Mouse (Mus musculus) heart, postnatal 14 days (tissue): ENCODE measurements around the gene Dnajc19. TPM values are rescaled to one million over a fixed set of nuclear protein-coding genes. Genes with fewer than 3 reads are reported as not detected.
"Not testable (repeated sequence)": the region's sequence is repeated elsewhere in the genome, so short reads cannot be mapped to it uniquely, and the experiment has no call there.

Experiments
- DNase-seq, 2 experiments: peaks; one replicate each; pipeline ENCODE4 v3.0.0; 2021 to 2022
- intact Hi-C: fragments of 180-260 bp; cut with DNase I; formaldehyde crosslinking; loops from one replicate; pipeline ENCODE4 v1.15.1; 2025
- long read RNA-seq, 2 experiments: library from polyadenylated mRNA; stranded (forward); transcript quantifications; one replicate each; pipeline ENCODE4 v2.0.0; 2021
- total RNA-seq, 2 experiments: library from RNA; stranded (reverse); gene quantifications; 2 replicates each; pipeline ENCODE4 v1.2.3; 2021

Dnajc19 gene
- 100 to 1,000 TPM; 118 to 132 TPM for total RNA-seq
- long read RNA-seq, experiment 1, transcript Dnajc19-202 (6 exons, 659 nt): major isoform, 103 of 115 reads
- long read RNA-seq, experiment 1, transcript Dnajc19-201 (6 exons, 2,499 nt): minor isoform, 6 of 115 reads
- long read RNA-seq, experiment 1, partial matches to known transcripts: 2 of 115 reads
- long read RNA-seq, experiment 1, other reads (novel, unspliced or antisense): 4 of 115 reads
- long read RNA-seq, experiment 2, transcript Dnajc19-201 (6 exons, 2,499 nt): minor isoform, 5 of 72 reads
- long read RNA-seq, experiment 2, transcript Dnajc19-202 (6 exons, 659 nt): major isoform, 62 of 72 reads
- long read RNA-seq, experiment 2, partial matches to known transcripts: 0 of 72 reads
- long read RNA-seq, experiment 2, other reads (novel, unspliced or antisense): 5 of 72 reads

- DNase-seq: peak; percentile 92 to 95
- intact Hi-C loops: loop anchor here (5.0 to 10.0 kb wide), 2 partner anchors 124 to 266 kb away; no protein-coding TSS in a partner anchor
These were observed at the start of gene Dnajc19 for GRCm38 (mm10) chr3:34080900-34081662. TSS of gene Dnajc19 (minus strand) at chr3:34081321.

- no peak for DNase-seq
- intact Hi-C loops: no loop called here
These were observed 48.8 kb upstream of the Dnajc19 start for GRCm38 (mm10) chr3:34129957-34130356.

- intact Hi-C loops: no loop called here
- no peak for DNase-seq
These were observed 40.2 kb upstream of the Dnajc19 start for GRCm38 (mm10) chr3:34121311-34121710.

GRCm38 (mm10) chr3:34120791-34121190 lies 39.7 kb upstream of the Dnajc19 start:
- intact Hi-C loops: no loop called here
- DNase-seq: no peak

GRCm38 (mm10) chr3:34119869-34120268 lies 38.7 kb upstream of the Dnajc19 start:
- intact Hi-C loops: no loop called here
- DNase-seq: no peak

- no peak for DNase-seq
- intact Hi-C loops: no loop called here
These were observed 34.7 kb upstream of the Dnajc19 start for GRCm38 (mm10) chr3:34115806-34116205.

GRCm38 (mm10) chr3:34111941-34112685 lies 31.0 kb upstream of the Dnajc19 start:
- DNase-seq: no peak
- intact Hi-C loops: no loop called here

GRCm38 (mm10) chr3:34107631-34108030 lies 26.5 kb upstream of the Dnajc19 start:
- no peak for DNase-seq

GRCm38 (mm10) chr3:34106421-34106820 lies 25.3 kb upstream of the Dnajc19 start:
- intact Hi-C loops: no loop called here
- DNase-seq: no peak

More at GRCm38 (mm10) chr3:34107631-34108030, 26.5 kb upstream of the Dnajc19 start:
- intact Hi-C loops: no loop called here

GRCm38 (mm10) chr3:34103902-34104672 lies 23.0 kb upstream of the Dnajc19 start:
- DNase-seq: no peak
- intact Hi-C loops: no loop called here

- intact Hi-C loops: no loop called here
- no peak for DNase-seq
These were observed 21.8 kb upstream of the Dnajc19 start for GRCm38 (mm10) chr3:34102891-34103290.

- intact Hi-C loops: loop anchor here (5.0 to 10.0 kb wide), 2 partner anchors 126 to 269 kb away; no protein-coding TSS in a partner anchor
- no peak for DNase-seq
These were observed 2.5 kb upstream of the Dnajc19 start for GRCm38 (mm10) chr3:34083655-34084054.

GRCm38 (mm10) chr3:34081929-34082328 lies 808 bp upstream of the Dnajc19 start:
- no peak for DNase-seq
- intact Hi-C loops: loop anchor here (5.0 to 10.0 kb wide), 2 partner anchors 125 to 267 kb away; no protein-coding TSS in a partner anchor

GRCm38 (mm10) chr3:34076058-34076759 lies 4.9 kb downstream of the Dnajc19 start:
- DNase-seq: no peak
- intact Hi-C loops: loop anchor here (10.0 kb wide), 1 partner anchor 51 kb away; no protein-coding TSS in a partner anchor

- intact Hi-C loops: loop anchor here (10.0 kb wide), 1 partner anchor 48 kb away; no protein-coding TSS in a partner anchor
These were observed 8.4 kb downstream of the Dnajc19 start for GRCm38 (mm10) chr3:34072726-34073125.

GRCm38 (mm10) chr3:34068943-34069342 lies 12.2 kb downstream of the Dnajc19 start:
- intact Hi-C loops, DNase-seq: not testable (repeated sequence)

More at GRCm38 (mm10) chr3:34072726-34073125, 8.4 kb downstream of the Dnajc19 start:
- no peak for DNase-seq

GRCm38 (mm10) chr3:34062352-34062751 lies 18.8 kb downstream of the Dnajc19 start:
- no peak for DNase-seq
- intact Hi-C loops: no loop called here

GRCm38 (mm10) chr3:34041990-34042389 lies 39.1 kb downstream of the Dnajc19 start:
- DNase-seq: no peak
- intact Hi-C loops: no loop called here

- DNase-seq: no peak
- intact Hi-C loops: no loop called here
These were observed 45.4 kb downstream of the Dnajc19 start for GRCm38 (mm10) chr3:34035706-34036105.
